Mouse (Mus musculus): Measurements from ENCODE around the gene Gprc5c.
A peak's percentile ranks its signal among the peaks of the same experiment; 100 is the strongest.

Gene Gprc5c

DNA sequence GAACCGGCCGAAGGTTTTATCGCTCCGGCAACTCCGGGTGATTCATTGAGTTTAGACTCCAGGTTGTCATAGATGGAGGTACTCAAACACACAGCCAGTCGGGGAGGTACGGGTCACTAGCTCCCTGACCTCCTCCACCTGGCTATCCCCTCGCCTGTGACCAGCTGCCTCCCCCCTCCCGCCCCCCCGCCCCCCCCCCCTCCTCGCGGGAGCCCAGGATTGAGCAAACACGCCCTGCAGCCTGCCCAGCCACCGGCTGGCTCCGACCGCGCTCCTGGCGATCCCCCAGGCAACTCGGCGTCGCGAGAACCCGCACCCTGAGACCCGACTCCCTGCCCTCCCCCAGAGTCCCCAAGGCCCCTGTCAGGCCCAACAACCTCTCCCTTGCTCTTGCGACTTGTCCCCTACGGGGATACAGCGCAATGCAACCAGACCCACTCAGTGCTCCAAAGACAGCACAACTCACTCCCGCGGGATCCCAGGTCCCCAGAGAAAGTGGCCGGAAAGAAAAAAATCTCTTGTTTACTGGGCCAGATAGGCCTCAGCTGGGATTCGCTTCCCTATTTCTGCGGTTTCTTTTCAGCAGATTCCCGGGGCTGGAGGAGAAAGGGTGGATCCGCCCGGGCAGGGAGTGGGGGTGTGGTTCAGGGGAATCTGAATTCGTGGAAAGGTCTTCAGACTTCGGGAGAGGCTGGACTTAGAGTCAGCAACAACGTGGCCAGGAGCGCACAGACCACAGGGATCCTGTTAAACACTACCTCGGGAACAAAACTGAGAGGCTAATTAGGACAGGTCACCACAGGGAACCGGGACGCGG is at the start of gene Gprc5c:
TSS of gene Gprc5c (plus strand) at position 701 of the 817 bp plus-strand sequence.
- DNase-seq (ENCODE audit: low read depth in 1 of 2, low spot score in 2 of 2) = peak; percentile 26 to 37

GRCm38 (mm10) chr11:114801906-114802305 is 49.0 kb upstream of the Gprc5c start:
- no peak for DNase-seq (ENCODE audit: low read depth in 1 of 2, low spot score in 2 of 2)

DNA sequence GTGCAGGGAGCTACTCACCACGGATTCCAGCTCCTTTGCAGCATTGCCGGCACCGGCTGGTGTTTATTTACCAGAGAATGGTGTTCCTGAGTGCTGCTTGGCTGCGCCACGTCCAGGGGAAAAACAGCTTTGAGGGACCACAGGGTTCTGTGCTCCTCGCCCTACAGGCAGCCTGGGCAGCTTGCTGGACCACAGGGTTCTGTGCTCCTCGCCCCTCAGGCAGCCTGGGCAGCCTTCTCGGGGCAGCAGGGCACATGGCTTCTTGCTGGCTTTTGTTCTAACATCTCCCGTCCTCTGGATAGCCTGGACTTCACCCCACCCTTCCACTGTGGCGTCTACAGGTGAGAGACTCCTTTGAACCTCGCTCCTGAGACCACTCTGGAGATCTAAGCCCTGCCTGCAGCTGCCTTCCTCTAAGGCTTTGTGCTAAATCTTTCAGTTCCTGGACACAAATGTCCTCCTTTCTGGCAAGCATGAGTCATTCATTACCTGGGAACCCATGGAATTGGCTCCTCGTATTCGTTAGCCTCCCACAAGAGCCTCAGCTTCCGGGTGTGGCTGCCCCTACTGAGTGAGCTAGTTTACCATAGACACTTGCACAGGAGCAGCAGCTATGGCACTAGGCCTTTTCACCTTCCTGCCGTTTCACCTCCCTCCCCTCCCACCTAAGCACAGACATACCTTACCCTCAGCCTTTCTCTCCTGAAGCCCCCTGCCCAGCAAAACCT is 48.2 kb upstream of the Gprc5c start:
- no peak for DNase-seq (ENCODE audit: low read depth in 1 of 2, low spot score in 2 of 2)

DNA sequence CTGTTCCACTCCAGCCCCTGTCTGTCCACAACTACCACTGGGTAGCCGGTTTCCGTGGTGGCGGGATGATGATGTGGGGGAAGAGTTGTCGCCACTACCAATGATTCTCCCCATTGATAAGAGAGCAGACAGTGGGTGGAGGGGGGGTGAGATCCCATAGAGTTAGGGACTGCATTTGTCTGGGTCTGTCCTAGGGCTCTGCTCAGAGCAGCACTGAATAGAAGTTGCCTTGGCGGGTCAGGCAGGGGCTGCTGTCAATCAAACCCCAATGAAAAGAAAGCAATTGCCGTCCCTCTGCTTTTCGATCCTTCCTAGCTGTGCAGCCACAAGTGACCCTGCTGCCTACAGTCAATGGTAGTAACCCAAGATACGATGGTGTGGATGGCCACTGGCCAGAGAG is 47.0 kb upstream of the Gprc5c start:
- no peak for DNase-seq (ENCODE audit: low read depth in 1 of 2, low spot score in 2 of 2)

GRCm38 (mm10) chr11:114807025-114807424 is 43.9 kb upstream of the Gprc5c start:
- no peak for DNase-seq (ENCODE audit: low read depth in 1 of 2, low spot score in 2 of 2)

DNA sequence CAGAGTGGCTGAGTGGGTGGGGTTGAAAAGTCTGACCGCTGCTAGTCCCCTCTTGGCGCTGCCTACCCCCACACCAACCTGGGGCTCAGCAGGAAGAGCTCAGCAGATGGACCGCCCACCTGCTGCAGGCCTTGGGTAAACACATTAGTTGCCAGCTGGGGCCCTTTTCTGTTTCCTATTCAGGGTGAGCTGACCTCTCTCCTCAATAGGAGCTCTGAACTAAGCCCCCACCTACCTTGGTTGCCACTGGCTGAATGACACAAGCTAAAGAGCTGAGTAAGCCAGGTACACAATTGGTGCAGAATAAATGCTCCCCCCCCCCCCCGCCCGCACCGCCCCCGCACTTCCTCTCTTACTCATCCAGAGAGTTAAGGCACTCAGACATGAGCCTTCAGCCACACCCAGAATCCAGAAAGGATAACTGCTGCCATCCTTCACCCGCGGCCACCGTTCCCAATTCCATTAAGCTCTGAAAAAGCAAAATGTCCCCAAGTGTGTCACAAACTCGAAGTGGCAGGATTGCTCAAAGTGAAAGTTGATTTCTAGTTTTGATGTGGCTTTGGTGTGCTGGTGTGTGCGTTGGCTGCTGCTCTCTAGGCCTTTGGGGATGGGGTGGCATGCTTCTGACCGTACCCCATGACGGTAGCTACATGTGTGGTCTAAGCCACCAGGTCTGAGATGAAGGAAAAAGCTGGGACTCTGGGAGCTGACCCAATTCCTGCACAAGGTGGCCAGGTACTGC is 43.1 kb upstream of the Gprc5c start:
- DNase-seq (ENCODE audit: low read depth in 1 of 2, low spot score in 2 of 2) = no peak

- DNase-seq (ENCODE audit: low read depth in 1 of 2, low spot score in 2 of 2) = no peak
Measured at GRCm38 (mm10) chr11:114809371-114809770, 41.6 kb upstream of the Gprc5c start.

DNA sequence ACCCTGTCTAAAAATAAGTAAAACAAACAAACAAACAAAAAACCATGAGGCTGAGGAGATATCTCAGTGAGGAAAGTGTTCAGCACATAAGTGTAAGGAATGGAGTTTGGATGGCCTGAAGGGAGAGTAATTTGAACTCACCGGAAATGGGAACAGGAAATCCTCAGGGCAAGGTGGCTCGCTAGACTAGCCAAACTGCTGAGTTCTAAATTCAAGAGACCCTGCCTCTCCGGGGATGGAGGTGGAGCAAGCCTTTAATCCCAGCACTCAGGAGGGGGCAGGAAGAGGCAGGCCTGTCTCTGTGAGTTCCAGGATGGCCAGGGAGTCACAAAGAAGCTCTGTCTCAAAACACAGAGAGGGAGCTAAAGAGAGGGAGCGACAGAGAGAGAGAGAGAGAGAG is 40.6 kb upstream of the Gprc5c start:
- DNase-seq (ENCODE audit: low read depth in 1 of 2, low spot score in 2 of 2) = no peak

- DNase-seq (ENCODE audit: low read depth in 1 of 2, low spot score in 2 of 2) = peak; percentile 71 to 84
Measured at GRCm38 (mm10) chr11:114812731-114813240, 38.2 kb upstream of the Gprc5c start.

- no peak for DNase-seq (ENCODE audit: low read depth in 1 of 2, low spot score in 2 of 2)
Measured at GRCm38 (mm10) chr11:114814873-114815592, 35.9 kb upstream of the Gprc5c start.

DNA sequence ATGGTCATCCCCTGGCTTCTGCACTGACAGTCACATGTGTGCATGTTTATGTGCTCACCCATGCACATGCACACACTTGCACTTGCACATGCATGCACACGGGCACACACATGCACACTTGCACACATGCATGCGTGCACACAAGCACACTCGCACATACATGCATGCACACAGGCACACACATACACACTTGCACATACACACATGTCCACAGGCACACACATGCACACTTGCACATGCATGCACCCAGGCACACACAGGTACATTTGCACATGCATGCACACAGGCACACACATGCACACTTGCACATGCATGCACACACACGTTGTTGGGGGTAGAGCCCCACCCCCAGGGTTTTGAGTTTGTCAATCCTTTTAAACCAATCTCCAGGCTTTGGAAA is 34.0 kb upstream of the Gprc5c start:
- DNase-seq (ENCODE audit: low read depth in 1 of 2, low spot score in 2 of 2) = no peak

DNA sequence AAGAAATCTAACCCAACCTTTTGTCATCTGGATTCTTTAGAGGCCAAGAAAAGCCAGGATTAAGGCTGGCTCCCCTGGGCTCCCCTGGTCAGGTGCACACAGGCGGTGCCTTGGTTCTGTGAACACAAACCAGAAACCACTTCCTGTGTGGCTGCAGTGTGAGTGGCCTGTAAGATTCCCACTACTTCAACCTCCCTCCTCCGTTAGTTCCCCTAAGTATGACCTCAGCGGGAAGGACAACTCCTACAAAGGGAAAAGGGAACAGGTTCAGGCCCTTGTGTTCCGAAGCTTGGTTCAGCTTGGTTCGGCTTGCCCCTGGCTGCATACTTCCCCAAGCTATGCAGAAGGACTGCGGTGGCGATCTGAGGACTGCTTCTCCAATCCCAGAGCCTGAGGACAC is 32.8 kb upstream of the Gprc5c start:
- DNase-seq (ENCODE audit: low read depth in 1 of 2, low spot score in 2 of 2) = peak; percentile 46 to 59

GRCm38 (mm10) chr11:114819110-114819509 is 31.8 kb upstream of the Gprc5c start:
- no peak for DNase-seq (ENCODE audit: low read depth in 1 of 2, low spot score in 2 of 2)

- DNase-seq (ENCODE audit: low read depth in 1 of 2, low spot score in 2 of 2) = no peak
Measured at GRCm38 (mm10) chr11:114820444-114820843, 30.5 kb upstream of the Gprc5c start.

- DNase-seq (ENCODE audit: low read depth in 1 of 2, low spot score in 2 of 2) = no peak
Measured at GRCm38 (mm10) chr11:114821325-114821724, 29.6 kb upstream of the Gprc5c start.

DNA sequence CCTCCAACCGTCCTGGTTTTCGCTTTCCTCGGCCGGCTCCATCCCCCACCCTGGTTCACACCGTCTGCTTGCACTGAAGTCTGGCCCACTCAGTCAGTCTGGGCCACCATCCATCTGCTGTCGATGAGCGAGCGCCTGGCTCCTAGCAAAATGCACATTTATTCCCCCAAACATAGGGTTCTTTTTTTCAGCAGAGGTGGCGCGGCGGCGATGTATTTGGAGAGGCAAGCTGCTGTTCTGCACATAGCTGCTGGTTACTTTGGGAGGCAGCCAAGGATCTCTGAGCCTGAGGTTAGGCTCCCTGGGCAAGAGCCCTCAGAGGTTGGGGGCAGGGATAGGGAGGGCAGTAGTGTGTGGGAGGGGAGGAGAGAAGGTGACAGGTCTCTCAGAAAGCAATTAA is 28.2 kb upstream of the Gprc5c start:
- DNase-seq (ENCODE audit: low read depth in 1 of 2, low spot score in 2 of 2) = no peak

- no peak for DNase-seq (ENCODE audit: low read depth in 1 of 2, low spot score in 2 of 2)
Measured at GRCm38 (mm10) chr11:114823199-114823725, 27.7 kb upstream of the Gprc5c start.

- no peak for DNase-seq (ENCODE audit: low read depth in 1 of 2, low spot score in 2 of 2)
Measured at GRCm38 (mm10) chr11:114826686-114827085, 24.3 kb upstream of the Gprc5c start.

DNA sequence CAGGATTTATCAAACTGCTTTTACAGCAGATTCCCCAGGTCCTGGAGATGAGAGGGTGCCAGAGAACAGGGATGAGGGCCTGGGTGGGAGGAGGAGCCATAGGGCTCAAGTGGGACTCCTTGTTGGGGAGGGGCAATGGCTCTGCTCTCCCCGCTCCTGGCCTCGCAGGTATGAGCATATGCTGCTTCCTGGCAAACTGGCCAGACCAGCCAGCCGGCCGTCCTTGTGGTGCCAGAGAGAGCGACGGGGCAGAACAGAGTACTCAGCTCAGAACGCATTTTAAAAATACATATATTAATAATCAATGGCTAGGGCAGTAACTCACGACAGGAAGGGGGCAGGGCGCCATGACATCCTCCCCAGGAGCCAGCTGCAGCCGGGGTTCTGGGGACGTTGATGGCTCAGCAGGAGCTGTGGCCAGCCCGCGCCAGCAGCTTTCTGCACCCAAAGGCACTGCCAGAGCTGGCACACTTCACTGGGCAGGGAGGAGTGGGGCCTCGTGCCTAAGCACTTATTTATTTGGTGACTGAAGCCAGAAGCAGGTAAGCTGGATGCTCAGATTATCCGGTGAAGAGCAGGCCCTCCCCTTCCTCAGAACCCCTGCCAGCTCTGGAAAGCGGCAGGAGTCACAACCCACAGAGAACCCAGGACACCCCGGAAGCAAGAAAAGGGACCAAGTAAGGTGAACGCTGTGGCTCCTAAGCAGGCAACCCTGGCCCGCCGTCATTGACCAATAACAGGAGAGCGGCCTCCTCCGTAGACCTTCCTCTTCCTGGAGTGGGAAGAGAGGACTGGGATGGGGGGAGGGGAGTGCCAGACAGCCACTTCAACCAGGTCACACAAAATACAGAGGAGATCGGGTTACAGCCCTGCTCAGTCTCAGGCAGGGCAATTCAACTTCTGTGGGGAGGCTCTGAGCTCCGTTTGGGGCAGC is 21.2 kb upstream of the Gprc5c start:
- no peak for DNase-seq (ENCODE audit: low read depth in 1 of 2, low spot score in 2 of 2)

DNA sequence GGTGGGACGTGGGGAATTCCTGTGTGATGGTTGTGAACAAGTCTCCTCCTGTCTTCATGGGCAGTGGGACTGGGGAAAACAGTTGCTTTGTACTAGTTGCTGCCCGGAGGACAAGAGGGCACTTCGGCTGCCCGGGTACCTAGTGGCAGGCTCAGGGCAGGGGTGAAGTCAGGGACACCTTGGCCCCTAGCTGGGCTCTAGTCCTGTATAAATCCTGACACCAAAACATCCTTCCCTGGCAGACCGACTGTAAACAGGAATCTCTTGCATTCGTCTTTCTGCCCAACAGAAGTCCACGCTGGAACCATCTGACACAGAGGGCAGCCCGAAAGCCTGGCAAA is 20.5 kb upstream of the Gprc5c start:
- no peak for DNase-seq (ENCODE audit: low read depth in 1 of 2, low spot score in 2 of 2)
